Mouse (Mus musculus) 3T3-L1 (cell line): ENCODE measurements around the gene Mfn1.

ENCODE experiments used
- DNase-seq: peaks from one replicate; pipeline ENCODE4 v3.0.0-alpha.2; 2015; ENCODE audit warnings: low read depth, low spot score

Mfn1 gene

DNA sequence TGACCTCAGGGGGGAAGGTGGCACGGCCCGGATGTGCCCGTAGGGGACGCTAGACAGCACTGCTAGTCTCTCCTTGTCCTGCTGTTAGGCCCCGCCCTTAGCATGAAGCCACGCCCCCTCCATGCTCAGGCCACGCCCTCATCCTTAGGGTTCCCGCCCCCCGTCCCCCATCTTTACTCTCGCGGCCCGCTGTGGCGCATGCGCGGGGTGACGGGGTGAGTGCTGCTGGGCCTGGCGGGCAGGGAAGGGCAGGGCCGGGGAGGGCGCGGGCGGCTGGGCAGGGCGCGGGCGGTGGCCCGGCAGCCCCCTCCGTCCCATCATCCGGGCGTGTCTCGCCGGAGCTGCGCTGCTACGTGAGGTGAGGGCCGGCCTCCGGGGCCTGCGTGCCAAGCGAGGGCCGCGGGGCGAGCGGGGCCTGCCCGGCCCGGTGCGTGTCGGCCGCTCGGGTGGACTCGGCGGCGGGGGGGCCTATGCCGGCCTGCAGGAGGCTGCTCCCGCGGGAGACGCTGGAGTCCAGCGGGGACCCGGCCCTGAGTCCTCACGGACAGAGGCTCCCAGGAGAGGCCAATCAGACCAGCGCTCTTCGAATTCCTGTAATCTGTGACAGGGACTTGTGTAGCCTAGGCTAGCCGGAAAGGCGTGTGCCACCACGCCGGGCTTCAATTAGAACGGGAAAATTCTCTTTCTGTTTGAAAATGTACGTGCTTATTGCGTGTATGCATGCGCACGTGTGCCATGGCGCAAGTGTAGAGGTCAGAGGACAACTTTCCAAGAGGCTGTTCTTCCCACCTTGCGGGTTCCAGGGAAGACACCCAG, 18.7 kb upstream of the Mfn1 start:
- peak; percentile 97 for DNase-seq

DNA sequence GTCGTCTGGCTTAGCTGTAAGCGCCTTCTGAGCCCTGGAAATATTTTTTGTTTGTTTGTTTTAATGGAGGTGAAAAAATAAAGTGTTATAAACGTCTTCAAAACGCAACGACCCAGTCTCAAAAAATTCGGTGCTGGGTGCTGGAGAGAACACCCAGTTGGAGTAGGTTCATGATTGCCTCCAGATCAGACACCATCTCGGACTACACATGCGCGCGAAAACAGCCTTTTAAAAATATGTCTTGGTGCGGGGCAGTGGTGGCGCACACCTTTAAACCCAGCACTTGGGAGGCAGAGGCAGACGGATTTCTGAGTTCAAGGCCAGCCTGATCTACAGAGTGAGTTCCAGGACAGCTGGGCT, 18.1 kb upstream of the Mfn1 start:
- DNase-seq, result peak; percentile 54

DNA sequence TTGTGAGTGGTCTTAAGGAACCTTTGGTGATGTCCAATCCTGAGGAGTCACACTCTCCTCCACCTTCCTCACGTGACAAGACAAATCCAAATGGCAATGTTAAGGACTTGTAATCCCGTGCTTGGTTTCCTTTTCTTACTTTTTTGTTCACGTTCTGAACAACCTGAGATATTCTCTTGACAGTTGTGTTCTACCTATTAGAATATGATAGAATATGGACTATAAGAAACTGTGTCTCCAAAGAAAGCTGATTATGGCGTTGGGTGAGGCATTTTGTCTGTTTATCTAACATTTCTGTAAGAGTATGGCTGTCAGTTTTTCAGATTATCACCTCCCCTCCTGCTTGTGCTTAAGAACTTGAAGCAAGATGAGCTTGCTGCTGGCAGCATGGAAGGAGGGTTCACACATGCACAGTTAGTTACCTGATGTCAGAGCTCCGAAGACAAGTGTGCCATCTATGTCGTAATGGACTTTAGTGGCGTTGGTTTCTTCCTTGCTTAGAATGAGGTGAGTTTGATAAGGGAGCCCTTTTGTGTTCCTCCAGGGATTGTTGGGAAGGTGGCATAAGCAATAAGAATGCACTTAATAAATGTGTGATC, 16.5 kb upstream of the Mfn1 start:
- DNase-seq, result no peak

DNA sequence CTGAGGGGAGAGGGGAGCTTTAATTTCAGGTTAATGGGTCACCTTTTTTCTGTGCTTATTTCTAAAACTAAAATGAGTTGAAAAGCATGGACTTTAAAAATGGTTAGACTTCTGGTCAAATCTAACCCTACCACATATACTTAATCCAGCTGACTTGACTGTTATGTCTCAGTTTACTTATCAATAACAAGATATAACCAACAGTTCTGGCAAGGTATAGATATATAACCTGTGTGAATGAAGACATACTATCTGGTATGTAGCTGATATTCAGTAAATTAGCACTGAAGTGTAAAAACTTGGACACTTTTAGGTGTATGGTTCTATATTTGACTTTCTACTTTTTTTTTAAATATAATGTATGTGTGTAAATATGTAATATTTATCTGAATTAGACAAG, 15.7 kb upstream of the Mfn1 start:
- DNase-seq, result no peak

DNA sequence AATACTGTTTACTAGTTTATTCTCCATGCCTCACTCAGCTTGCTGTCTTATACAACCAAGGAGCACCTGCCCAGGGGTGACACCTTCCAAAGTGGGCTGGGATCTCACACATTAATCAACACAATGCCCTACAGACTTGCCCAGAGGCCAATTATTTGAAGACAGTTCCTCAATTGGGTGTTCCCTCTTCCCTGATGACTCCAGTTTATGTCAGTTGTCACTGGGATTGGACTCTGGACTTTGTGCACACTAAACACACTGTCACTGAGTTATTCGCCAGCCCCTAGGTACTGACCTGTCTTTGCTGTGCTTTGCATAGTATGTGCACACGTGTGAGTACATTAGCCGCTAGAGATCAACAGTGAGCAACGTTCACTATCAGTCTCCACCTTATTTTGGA, 2.1 kb upstream of the Mfn1 start:
- no peak for DNase-seq

DNA sequence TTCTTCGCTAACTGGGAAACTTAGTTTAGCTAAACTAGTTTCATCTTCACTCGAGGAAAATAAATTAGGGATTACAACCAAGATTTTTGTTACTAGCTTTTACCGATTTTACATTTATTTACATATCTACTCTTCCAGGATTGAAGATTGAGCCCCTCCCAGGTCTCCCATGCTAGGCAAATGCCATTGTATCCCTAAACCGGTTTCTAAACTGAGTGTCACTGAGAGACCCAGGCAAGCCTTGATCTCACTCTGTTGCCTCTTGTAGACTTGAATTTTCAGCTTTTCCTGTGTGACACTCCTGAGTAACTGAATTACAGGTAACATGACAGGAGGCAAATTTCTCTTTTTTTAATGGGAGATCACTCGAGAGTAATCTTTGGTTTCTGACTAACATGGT, 776 bp downstream of the Mfn1 start:
- peak; percentile 16 for DNase-seq

DNA sequence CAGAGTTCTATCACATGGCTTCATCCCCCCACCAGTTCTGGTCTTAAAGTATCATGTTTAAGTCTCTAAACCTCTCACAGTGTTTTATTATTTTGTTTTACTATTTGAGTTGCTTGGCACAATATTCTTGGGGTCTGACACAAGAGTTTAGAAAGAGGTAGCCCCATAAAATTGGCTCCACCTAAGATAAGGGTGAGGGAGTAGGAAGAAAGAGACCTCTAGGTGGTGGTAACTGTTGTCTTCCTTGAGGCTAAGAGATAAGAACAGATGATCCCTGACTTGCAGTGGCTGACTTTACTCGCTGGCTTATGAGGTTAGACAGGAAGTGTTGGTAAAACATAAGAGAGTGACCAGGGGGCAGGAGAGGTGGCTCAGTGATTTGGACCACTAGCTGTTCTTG, 6.4 kb downstream of the Mfn1 start:
- DNase-seq, result no peak

DNA sequence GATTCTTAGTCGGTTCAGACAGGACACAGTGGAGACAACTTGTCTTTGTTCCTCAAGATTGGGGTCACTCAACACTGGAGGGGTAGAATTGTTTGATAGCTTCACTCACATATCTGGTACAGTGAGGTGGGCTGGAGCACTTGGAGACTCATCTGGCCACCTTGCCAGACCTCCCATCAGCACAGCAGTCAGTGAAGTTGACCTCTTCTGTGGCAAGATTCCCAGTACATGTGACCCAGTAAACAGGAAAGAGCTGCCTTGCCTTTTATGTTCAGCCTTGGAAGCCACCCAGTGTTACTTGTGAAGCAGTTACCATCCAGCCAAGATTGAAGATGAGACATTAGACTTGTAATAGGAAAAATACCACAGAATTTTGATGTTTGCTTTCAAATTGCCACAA, 8.3 kb downstream of the Mfn1 start:
- peak; percentile 46 for DNase-seq

DNA sequence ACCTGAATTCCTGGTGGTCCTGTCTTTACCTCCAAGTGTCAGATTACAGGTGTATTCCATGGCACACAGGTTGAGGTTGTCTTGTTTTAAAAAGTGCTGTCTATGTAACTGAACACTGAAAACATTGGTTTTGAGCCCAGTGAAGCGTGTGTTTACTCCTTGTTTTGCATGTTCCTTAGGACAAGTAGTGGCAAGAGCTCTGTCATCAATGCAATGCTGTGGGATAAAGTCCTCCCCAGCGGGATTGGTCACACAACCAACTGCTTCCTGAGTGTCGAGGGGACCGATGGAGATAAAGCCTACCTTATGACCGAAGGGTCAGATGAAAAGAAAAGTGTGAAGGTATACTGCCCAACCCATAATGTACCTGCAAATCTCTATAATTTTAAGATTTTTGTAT, 8.8 kb downstream of the Mfn1 start:
- DNase-seq, result no peak

DNA sequence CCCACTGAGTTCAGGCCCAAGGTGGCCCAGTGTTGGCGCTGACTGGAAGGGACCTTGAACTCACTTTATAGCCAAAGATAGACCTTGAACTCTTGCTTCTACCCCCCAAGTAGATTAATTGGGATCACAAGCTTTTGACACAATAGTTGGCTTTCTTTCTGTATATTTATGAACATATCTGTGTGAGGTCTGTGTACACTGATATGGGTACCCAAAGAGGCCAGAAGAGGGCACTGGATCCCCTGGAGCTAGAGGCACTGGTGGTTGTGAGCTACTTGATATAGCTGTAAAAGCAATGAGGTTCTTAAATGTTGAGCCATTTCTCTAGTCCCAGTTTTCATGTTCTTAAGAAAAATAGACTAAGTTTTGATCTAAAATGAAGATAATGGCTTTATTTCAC, 23.8 kb downstream of the Mfn1 start:
- DNase-seq, result peak; percentile 53

DNA sequence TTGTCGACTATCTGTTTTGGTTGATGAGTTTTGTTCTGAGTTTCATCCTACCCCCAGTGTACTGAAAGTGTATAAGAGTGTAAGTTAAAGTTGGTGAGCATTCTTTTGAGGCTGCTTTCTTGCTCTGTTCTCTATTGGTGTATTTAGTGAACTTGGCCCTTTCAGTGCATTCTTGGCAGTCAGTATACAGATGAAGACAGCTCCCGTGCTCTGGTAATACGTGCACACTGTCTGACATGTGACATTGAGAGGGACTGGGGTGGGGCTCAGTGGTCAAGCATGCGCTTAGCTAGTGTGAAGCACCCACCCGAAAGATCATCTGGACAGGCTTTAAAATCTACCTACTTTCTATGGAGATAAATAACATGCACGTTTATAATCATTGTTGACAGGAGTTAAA, 34.1 kb downstream of the Mfn1 start:
- no peak for DNase-seq

DNA sequence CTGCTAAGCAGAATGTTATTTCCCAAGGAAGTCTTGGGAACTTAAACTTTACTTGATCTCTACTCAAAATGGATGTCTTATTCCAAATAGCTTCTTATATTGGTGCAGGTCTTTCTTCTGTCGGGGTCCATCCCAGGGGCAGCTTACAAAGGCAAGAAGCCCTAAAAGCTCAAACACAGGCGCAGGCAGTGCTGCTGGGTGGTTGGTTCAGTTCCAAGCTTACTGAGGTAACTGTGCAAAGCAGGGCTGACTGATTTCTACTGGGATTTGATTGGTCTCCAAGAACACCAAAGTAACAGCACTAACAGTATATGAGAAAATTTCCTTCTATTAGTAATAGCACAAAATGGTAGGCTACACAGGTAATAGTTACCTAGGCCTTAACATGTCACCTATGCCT, 43.8 kb downstream of the Mfn1 start:
- no peak for DNase-seq

DNA sequence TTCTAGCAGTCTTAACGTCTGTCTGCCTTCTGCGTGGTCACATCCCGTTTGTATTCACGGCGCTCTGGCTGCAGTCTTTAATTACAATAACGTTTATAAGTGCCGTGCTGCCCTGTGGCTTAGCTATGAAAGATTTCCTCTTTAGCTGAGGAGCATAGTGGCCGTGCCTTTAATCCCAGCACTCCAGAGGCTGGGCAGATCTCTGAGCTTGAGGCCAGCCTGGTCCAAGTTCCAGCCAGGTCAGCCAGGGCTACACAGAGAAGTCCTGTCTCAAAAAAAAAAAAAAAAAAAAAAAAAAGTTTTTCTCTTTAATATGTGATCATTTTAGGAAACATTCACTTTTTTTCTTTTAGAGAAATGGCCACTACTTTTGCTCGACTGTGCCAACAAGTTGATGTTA, 44.6 kb downstream of the Mfn1 start:
- DNase-seq, result no peak

DNA sequence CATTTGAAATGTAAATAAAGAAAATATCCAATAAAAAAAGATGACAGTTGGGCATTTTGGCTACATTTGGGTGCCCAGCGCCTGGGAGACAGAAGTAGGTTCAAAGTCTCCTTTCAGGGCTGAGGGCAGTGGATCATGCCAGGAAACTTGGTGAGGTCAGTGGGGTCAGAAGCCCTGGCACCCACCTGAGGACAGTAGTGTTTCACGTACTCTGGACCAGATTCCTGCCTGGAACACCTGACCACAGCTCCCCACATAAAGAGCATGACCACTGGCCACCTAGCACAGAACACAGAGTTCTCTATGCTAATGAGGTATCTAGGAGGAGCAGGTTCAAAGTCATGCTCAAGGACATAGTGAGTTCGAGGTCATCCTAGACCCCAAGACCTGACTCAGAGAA, 45.9 kb downstream of the Mfn1 start:
- DNase-seq, result no peak

DNA sequence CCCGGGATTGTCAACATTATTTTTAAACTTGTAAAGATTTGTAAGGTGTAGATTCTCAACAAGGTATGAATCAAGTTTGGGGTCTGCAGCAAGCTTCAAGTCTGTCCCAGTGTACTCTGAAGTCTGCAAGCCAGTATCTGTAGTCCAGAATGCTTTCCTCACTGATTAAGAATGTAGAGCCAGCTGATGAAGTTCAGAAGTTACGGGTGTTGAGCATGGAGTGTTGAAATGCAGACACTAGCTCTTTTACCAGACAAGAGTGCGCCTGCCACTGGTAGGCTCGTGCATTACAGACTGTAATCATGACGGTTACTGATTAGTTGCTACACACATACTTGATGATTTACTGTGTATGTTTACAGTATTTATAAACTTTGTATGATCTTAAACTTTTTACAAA, 49.5 kb downstream of the Mfn1 start:
- no peak for DNase-seq

DNA sequence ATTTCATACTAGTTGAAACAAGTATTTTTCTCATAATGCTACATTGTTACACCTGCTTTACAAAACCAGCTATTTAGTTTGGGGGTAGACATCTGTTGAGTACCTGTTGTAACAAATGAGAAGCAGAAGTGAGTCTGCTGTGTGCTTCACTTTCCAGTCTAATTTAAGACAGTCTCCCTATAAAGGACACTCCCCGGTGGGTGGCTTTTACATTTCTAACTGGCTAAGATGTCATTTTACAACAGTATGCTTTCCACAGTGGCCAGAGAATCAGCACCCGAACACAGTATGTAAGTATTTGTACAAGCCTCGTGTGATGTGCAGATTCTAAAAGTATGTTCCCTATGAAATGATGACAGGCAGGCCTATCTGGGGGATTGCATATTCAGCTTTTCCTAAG, 51.5 kb downstream of the Mfn1 start:
- DNase-seq, result no peak

DNA sequence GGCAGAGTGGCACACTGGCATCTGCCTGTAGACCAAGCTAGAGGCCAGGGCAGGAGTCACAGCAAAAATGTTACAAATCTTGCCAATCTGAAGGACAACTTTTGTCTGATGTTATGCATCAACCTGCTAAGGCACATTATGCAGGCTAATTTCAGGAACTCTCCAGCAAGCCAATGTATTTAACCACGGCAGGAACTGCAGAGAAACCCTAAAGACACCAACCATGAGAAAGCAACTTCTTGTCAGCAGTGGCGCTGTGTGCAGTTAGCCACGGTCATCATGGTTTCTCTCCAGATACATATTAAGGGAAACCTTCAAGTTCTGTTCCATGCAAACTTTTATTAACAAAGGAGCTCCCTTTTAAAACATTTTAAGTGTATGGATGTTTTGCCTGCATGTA, 52.6 kb downstream of the Mfn1 start:
- no peak for DNase-seq

DNA sequence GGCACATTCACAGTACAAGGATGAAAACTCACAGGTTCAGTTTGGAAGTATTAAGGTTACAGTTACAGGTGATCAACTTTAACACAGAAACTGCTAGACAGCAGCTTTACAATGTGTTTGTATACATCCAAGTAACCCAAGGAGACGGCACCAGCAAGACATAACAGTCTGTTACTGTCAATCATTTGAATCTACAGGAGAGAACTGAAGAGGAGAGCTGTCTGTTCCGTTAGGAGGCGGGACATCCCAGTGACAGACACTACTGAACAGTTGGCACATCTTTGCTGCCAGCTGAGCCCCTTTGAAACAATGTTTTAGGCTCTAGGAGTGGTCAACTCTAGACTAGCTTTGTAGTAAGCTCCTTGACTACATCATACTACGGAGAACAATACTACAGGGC, 54.2 kb downstream of the Mfn1 start:
- no peak for DNase-seq

DNA sequence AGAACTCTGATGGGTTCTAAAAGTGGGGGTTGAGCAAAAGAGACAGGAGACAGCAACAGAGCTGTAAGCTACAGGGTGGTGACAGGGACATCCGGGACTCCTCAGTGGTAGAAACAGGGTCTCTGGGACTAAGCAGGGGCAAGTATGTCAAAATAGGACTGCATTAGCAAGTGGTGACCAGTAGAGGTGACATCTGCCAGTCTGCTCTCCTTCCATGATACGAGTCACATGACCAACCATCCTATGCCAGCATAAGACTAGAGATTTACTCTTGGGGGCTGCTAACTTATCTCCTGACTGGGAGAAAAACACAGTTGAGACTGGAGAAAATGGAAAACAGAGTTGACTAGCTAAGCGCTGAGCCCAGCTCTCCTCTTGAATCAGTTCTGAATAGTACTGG, 57.0 kb downstream of the Mfn1 start:
- DNase-seq, result peak; percentile 31

DNA sequence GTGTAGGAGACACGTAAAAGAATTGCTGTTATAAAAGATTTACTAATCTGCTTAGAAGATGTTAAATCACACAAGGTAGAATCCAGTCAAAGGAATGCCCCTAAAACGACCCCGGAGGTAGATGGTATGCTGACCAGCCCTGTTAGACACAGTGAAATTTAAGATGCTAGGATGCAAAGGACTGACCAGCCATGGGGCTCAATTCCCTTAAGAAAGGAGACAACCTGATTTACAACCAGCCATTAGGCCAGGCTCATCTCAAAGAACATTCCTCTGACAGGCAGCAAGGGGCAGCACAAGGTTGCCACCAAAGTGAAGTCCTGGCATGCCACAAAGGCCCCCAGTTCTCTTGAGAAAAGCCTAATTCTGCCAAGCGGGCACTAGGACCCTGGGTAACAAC, 65.8 kb downstream of the Mfn1 start:
- DNase-seq, result no peak

DNA sequence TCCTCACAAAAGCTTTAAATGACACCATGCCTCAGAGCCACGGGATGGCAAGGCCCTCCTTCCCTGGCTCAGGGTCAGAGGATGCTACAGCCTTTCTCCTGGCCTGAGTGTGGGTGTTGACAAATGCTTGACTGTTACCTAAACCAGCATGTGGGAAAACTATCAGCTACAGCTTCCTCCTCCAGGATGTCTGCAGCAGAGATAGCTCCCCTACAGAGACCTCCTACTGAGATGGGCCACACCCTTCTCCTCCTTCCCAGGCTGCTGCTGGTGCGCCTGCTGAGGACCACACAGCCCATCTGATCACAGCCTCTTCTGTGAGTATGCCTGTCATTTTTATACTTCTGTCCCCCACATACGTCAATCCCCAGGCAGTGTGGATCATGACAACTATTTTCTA, 70.1 kb downstream of the Mfn1 start:
- DNase-seq, result no peak

DNA sequence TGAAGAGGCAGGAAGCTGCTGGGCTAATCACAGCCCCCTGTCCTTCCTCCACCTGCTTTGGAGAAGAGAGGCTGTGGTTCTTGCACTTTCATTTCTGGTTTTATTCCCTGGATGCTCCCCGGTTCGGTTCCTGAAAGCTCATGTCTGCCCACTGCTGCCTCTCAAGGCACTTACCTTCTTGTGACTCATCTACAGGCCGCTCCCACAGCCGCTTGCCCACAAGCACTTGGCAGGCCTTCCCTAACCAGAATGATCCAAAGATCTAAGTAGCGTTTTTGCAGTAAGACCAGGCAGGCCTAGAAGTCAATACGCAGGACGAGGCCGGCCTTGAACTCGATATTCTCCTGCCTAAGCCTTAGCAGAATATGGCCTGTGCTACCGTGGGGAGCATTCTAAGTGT, 71.8 kb downstream of the Mfn1 start:
- peak; percentile 92 for DNase-seq

DNA sequence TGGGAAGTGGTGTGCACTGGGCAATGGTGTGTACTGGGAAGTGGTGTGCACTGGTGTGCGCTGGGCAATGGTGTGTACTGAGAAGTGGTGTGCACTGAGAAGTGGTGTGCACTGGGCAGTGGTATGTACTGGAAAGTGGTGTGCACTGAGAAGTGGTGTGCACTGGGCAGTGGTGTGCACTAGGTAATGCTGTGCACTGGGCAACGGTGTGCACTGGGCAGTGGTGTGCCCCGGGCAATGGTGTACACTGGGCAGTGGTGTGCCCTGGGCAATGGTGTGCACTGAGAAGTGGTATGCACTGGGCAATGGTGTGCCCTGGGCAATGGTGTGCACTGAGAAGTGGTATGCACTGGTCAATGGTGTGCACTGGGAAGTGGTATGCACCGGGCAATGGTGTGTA, 80.0 kb downstream of the Mfn1 start:
- DNase-seq, result no peak

DNA sequence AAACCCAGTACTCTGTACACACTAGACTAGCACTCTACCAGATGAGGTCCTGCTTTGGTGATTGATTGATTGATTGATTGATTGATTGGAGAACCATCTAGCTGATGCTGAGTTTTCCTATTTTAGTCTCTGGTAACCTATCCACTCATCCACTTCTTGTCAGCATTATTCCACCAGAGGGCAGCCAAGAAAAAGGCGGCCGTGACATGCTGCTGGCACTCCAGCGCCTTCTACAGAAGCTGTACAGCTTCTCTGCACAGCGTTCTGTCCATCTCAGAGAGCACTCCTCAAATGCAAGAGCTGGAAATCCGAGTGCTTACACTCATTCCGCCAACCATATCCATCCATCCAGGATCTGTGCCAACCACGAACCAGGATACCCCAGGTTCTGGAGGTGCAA, 81.3 kb downstream of the Mfn1 start:
- peak; percentile 64 for DNase-seq
